ENCODE assay signal across 11 mouse cellular contexts in the genomic region with DNA sequence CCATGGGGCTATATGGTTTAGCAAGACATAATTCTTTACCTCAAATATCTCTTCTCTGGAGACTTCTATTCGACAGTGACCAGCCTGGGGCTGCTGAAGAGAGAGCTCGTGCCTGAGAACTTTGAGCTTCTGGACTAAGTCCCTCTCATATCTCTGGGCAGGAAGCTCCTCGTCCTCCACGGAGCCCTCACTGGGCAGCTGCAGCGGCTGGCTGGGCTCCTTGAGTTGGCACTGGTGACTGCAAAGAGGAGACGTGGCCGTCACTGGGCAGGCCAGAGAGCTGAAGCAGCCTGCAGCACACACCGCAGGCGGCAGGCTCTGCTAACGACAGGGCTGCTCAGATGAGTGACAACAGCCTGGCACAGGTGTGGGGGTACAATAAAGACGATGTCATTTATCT.
"Had no signal": no experiment of that assay in that cellular context is flagged by ENCODE, and none has a peak within 500 bp of the region (broad histone marks: within the 10 kb centered on the region; RNA-seq: fewer than 3 reads in every experiment).

No protein-coding gene starts in this region.

- H3K4me3 ChIP-seq: limb, embryonic 10.5 days; liver, embryonic 13.5 days; lung, embryonic 15.5 days; midbrain, embryonic 12.5 days had no signal

- H3K27me3 ChIP-seq: liver, embryonic 13.5 days; lung, embryonic 15.5 days; midbrain, embryonic 12.5 days had no signal

- ATAC-seq: liver, postnatal 0 days; midbrain, embryonic 16.5 days had no signal

- H3K4me2 ChIP-seq: liver, embryonic 13.5 days; lung, embryonic 15.5 days; midbrain, embryonic 12.5 days had no signal

- H3K9me3 ChIP-seq: limb, embryonic 10.5 days; liver, embryonic 13.5 days; lung, embryonic 15.5 days had no signal

- H3K27ac ChIP-seq: kidney, postnatal 0 days; limb, embryonic 10.5 days; liver, embryonic 13.5 days; lung, embryonic 15.5 days; midbrain, embryonic 12.5 days; stomach, postnatal 0 days had no signal

- H3K4me1 ChIP-seq: limb, embryonic 10.5 days; liver, embryonic 13.5 days; lung, embryonic 15.5 days; midbrain, embryonic 12.5 days had no signal

- DNase-seq: kidney, adult 9 months; kidney, postnatal 36 days; liver, embryonic 13.5 days; liver, postnatal 0 days; right cerebral cortex, postnatal 25 days had no signal

- H3K9ac ChIP-seq: liver, embryonic 13.5 days; liver, postnatal 0 days; lung, embryonic 15.5 days; midbrain, embryonic 12.5 days had no signal
